Mouse (Mus musculus): Measurements from ENCODE around the gene Rab34.

DNA sequence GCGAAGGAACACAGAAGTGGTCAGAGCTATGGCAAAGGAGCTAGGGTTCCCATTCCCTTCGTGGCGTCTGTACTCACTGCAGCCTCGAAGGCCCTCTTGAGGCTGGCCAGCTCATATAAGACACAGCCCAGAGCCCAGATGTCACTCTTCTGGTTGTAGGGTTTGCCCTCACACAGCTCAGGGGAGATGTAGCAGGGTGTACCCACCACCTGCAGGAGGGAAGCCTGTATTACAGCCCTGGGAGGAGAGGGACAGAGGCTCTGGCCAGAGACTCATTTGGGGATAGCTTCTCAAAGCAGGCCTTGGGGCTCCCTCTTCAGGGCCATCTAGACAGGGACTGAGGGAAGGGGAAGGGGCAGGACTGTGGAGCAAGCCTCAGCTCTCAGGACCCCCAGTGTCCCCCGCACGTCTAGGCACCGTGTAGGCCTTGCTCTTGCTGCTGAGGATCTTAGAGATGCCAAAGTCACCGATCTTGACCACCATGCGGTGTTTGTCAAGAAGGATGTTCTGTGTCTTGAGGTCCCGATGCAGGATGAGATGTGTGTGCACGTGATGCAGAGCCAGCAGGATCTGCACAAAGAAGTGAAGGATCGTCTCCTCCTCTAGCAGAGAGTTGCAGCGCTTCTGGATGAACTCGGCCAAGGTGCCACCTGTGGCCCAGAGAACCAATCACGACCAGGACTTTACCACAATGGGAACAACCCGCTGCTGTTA is 16.0 kb upstream of the Rab34 start:
- TF ChIP-seq POLR2A (IDR thresholded peaks at IDR 0.05; ENCODE audit: insufficient read length, low read depth) (no peak), MAX (IDR thresholded peaks at IDR 0.05; ENCODE audit: low read depth) (no peak), USF1 (IDR thresholded peaks at IDR 0.05; ENCODE audit: low read depth) (no peak), MYOD1 (IDR thresholded peaks at IDR 0.05; ENCODE audit: control insufficient read depth in 1 of 3, insufficient read length in 2 of 3, low read depth in 2 of 3) (no peak), TCF12 (IDR thresholded peaks at IDR 0.05; ENCODE audit: insufficient read depth, poor library complexity, severe bottlenecking) (no peak), E2F4 (IDR thresholded peaks at IDR 0.05; ENCODE audit: insufficient read depth) (no peak), TCF3 (IDR thresholded peaks at IDR 0.05; ENCODE audit: insufficient read length, low read depth) (no peak), POLR2AphosphoS2 (IDR thresholded peaks at IDR 0.05; ENCODE audit: insufficient read length, low read depth) (no peak), CEBPB (IDR thresholded peaks at IDR 0.05; ENCODE audit: insufficient read depth, poor library complexity, severe bottlenecking) (no peak), MYOG (IDR thresholded peaks at IDR 0.05; ENCODE audit: control insufficient read depth in 1 of 3, insufficient read depth in 1 of 3, insufficient read length in 2 of 3, low read depth in 2 of 3) (no peak), REST (IDR thresholded peaks at IDR 0.05; ENCODE audit: insufficient read depth, insufficient read length) (no peak), SRF (IDR thresholded peaks at IDR 0.05; ENCODE audit: control insufficient read depth, insufficient read length, low read depth) (no peak)

Measured in myocyte (in vitro differentiated cells).